Mouse (Mus musculus) 3T3-L1 (cell line): ENCODE measurements at regions not wholly inside any gene's neighbourhood (a gene's known extent, or its start where the extent isn't known, plus 50 kb on each side); places are given as distances from the start of the nearest gene placed in this dataset.

Source experiments
- DNase-seq: peaks from one replicate; pipeline ENCODE4 v3.0.0-alpha.2; 2015; ENCODE audit warnings: low read depth, low spot score

DNA sequence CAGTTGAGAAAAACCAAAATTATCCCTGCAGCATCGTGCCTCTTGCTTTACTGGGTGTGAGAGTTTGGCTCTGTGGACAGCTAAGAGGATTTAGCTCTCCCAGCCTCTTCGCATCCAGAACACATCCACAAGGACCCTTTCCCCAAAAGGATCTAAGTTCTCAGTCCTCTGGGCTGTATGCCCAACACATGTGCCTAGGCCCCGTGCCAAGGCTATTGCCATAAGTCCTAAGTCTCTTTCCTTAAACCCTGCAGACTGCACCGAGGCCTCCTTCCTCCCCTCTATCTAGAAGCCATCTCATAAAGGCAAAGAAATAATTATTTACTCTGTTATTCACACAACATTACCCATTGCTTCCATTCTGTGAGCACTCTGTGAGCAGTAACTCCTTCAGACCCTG, 570.8 kb upstream of the Kirrel3 start:
- DNase-seq, result no peak

DNA sequence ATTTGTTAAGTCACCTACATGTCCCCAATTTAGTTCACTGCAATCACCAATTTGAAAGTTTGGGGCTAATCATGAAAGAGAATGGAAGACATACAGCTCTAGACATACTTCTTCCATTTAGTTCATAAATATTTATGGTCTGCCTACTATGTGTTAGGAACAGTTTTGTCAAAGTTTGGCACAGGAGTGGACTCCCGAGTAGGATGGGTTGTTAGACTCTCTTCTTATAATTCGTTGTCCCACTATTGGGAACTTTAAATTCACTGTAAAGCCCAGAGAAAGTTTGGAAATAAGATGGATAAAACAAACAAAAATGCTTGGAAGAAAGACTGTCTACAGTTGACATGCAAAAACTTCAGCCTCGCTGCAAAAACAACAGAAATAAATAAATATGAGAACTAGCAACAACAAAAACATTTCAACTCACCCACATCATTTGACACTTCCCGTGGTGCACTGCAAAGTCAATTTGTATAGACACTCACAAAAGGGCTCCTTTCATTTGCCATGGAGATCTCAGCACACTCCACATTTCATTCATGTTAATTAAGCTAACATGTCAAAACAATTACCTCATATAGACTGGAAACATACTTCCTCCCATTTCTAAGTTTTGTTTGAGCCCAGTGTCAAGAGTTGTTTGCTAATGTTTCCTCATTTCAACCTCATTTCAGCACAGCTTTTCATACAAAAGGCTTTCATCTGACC, 570.2 kb upstream of the Kirrel3 start:
- DNase-seq, result no peak

DNA sequence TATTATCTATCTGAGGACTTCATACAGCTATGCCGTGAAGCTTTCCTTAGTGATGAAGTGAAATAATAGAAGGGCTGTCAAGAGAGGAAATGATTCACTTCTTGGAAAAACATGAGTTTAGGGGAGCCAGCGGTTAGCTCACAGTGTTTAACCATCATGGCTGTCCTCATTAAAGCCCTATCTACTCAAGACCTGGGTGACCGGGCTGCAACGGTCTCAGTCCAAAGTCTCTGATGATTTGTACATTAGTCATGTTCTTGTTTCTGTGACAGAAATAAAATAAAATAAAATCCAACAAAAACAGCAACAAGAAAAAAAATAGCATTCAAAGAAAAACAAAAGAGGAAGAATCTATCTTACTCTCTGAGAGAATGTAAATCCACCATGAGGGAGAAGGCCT, 555.4 kb upstream of the Kirrel3 start:
- DNase-seq, result peak; percentile 78

DNA sequence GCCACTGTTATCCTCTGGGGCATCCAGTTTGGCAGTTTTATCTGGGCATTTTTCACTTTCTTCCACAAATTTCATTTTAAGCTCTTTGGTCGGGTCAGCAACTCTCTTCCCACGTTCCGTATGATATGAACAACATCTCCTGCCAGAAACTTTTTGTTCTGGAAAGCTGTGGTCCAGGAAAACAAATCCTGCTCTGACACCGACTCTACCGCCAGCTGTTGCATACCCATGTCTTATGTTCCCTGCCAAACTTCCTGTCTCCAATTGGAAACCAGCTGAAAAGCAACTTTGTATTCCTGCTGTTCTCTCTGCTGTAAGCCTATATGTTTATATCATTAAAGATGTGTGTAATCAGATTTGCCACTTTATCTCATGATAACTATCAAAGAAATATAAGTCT, 551.6 kb upstream of the Kirrel3 start:
- DNase-seq, result no peak

DNA sequence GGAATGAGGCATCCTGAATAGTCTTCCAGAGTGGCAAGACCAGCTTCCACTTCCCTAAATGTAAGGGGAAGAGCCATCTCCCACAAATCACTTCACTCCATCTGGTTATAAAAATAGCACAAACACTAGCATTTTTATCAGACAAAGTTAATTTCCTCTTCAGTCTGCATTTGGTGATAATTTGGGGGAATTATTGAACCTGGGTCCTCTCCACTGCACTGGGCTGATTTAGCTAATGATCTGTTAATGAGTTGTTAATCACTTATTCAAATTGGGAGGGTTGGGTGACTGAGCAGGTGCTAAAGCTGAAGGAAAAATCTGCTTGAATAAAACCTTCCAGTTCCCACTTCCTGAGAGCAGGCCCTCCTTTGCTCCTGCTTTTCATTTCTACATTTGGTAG, 531.4 kb upstream of the Kirrel3 start:
- DNase-seq, result no peak
